Mouse (Mus musculus): ENCODE measurements around the gene Gdf10. TPM values are rescaled to one million over a fixed set of nuclear protein-coding genes. Genes with fewer than 3 reads are reported as not detected.

Gdf10 gene
- not detected in 2 replicates for total RNA-seq (2015; ENCODE audit: low replicate concordance)
- not detected in 2 replicates for total RNA-seq (2017; ENCODE audit: low replicate concordance)

GRCm38 (mm10) chr14:33923168-33924070 is at the start of gene Gdf10:
TSS of gene Gdf10 (plus strand) at chr14:33923587.
- no peak for ATAC-seq (replicated peaks; ENCODE audit: low FRiP score, poor library complexity, severe bottlenecking)

GRCm38 (mm10) chr14:33878826-33879225 is 44.6 kb upstream of the Gdf10 start:
- no peak for ATAC-seq (replicated peaks; ENCODE audit: low FRiP score, poor library complexity, severe bottlenecking)

- no peak for ATAC-seq (replicated peaks; ENCODE audit: low FRiP score, poor library complexity, severe bottlenecking)
Observed at GRCm38 (mm10) chr14:33880236-33880635, 43.2 kb upstream of the Gdf10 start.

- ATAC-seq (replicated peaks; ENCODE audit: low FRiP score, poor library complexity, severe bottlenecking): no peak
Observed at GRCm38 (mm10) chr14:33881471-33881870, 41.9 kb upstream of the Gdf10 start.

- no peak for ATAC-seq (replicated peaks; ENCODE audit: low FRiP score, poor library complexity, severe bottlenecking)
Observed at GRCm38 (mm10) chr14:33883046-33883445, 40.3 kb upstream of the Gdf10 start.

- ATAC-seq (replicated peaks; ENCODE audit: low FRiP score, poor library complexity, severe bottlenecking): no peak
Observed at GRCm38 (mm10) chr14:33885466-33885865, 37.9 kb upstream of the Gdf10 start.

GRCm38 (mm10) chr14:33888387-33889035 is 34.9 kb upstream of the Gdf10 start:
- no peak for ATAC-seq (replicated peaks; ENCODE audit: low FRiP score, poor library complexity, severe bottlenecking)

- ATAC-seq (replicated peaks; ENCODE audit: low FRiP score, poor library complexity, severe bottlenecking): no peak
Observed at GRCm38 (mm10) chr14:33889971-33890370, 33.4 kb upstream of the Gdf10 start.

- no peak for ATAC-seq (replicated peaks; ENCODE audit: low FRiP score, poor library complexity, severe bottlenecking)
Observed at GRCm38 (mm10) chr14:33891507-33891906, 31.9 kb upstream of the Gdf10 start.

- ATAC-seq (replicated peaks; ENCODE audit: low FRiP score, poor library complexity, severe bottlenecking): no peak
Observed at GRCm38 (mm10) chr14:33895777-33896176, 27.6 kb upstream of the Gdf10 start.

- no peak for ATAC-seq (replicated peaks; ENCODE audit: low FRiP score, poor library complexity, severe bottlenecking)
Observed at GRCm38 (mm10) chr14:33896628-33897300, 26.6 kb upstream of the Gdf10 start.

- ATAC-seq (replicated peaks; ENCODE audit: low FRiP score, poor library complexity, severe bottlenecking): no peak
Observed at GRCm38 (mm10) chr14:33902783-33903182, 20.6 kb upstream of the Gdf10 start.

GRCm38 (mm10) chr14:33903199-33903598 is 20.2 kb upstream of the Gdf10 start:
- no peak for ATAC-seq (replicated peaks; ENCODE audit: low FRiP score, poor library complexity, severe bottlenecking)

GRCm38 (mm10) chr14:33904851-33905250 is 18.5 kb upstream of the Gdf10 start:
- ATAC-seq (replicated peaks; ENCODE audit: low FRiP score, poor library complexity, severe bottlenecking): no peak

GRCm38 (mm10) chr14:33913727-33914126 is 9.7 kb upstream of the Gdf10 start:
- ATAC-seq (replicated peaks; ENCODE audit: low FRiP score, poor library complexity, severe bottlenecking): no peak

GRCm38 (mm10) chr14:33914206-33914605 is 9.2 kb upstream of the Gdf10 start:
- ATAC-seq (replicated peaks; ENCODE audit: low FRiP score, poor library complexity, severe bottlenecking): no peak

- ATAC-seq (replicated peaks; ENCODE audit: low FRiP score, poor library complexity, severe bottlenecking): no peak
Observed at GRCm38 (mm10) chr14:33920727-33921559, 2.4 kb upstream of the Gdf10 start.

- ATAC-seq (replicated peaks; ENCODE audit: low FRiP score, poor library complexity, severe bottlenecking): no peak
Observed at GRCm38 (mm10) chr14:33922771-33923167, 618 bp upstream of the Gdf10 start.

- no peak for ATAC-seq (replicated peaks; ENCODE audit: low FRiP score, poor library complexity, severe bottlenecking)
Observed at GRCm38 (mm10) chr14:33931853-33932252, 8.5 kb downstream of the Gdf10 start.
